Mouse (Mus musculus): ENCODE data around the gene V1ra8.

DNA sequence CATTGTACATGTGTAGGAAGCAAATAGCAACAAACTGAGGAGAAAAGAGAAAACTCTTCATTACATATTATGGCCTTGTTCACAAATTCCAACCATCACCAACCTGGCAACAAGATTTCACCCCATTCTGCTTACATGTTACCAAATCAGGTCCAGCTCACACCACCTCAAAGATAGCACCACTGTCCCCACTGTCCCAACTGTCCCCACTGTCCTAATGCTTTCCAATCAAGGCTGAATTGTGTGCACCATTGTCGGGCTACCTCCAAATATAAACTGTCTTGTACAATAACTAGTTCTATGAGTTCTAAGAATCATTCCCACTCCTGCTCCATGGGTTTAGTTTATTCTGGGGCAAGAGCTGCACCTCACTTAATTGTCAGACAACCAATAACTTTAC is 21.7 kb downstream of the V1ra8 start, which contains the start of gene Vmn1r53:
- TF ChIP-seq CTCF (conservative IDR thresholded peaks at IDR 0.05; ENCODE audit: insufficient read depth, insufficient read length, low read depth, low read length): no peak
- no peak for TF ChIP-seq POLR2A (IDR thresholded peaks at IDR 0.05; ENCODE audit: low read depth, low read length)

Data from kidney, adult 2 months (tissue).